Mouse (Mus musculus): ENCODE results near the gene Xrcc6. TPM values are rescaled to one million over a fixed set of nuclear protein-coding genes. Genes with fewer than 3 reads are reported as not detected.
"Not testable (repeated sequence)": the region's sequence is repeated elsewhere in the genome, so short reads cannot be mapped to it uniquely, and the experiment has no call there.

Gene Xrcc6
- polyA plus RNA-seq, 1 experiment from 2014 or later = 77.5 TPM

- no peaks in the 10 kb centered on the region for H3K9me3 ChIP-seq (replicated peaks)
- peaks cover 7% of the 10 kb centered on the region; the same call in 1 of the 2 replicates for H3K27me3 ChIP-seq
- 83% methylated on average over 5 of the region's 5 CpGs for WGBS (ENCODE audit: insufficient replicate concordance)
- DNase-seq (no peak), ATAC-seq (ENCODE audit: low read depth) (no peak)
- no peaks in the 10 kb centered on the region for H3K36me3 ChIP-seq
- H3K4me1 ChIP-seq (replicated peaks) = peaks cover 19% of the 10 kb centered on the region
- no peak overlapping the region for H3K9ac ChIP-seq
- no peak overlapping the region for H3K27ac ChIP-seq
- no peak overlapping the region for H3K4me2 ChIP-seq
- no peak overlapping the region for H3K4me3 ChIP-seq (replicated peaks)
Measured at GRCm38 (mm10) chr15:81967821-81968220, 19.8 kb upstream of the Xrcc6 start.

- H3K4me2 ChIP-seq = no peak overlapping the region
- ATAC-seq (ENCODE audit: low read depth) (no peak), DNase-seq (no peak)
- H3K27ac ChIP-seq = no peak overlapping the region; the same call in 1 of the 2 replicates
- peaks cover 19% of the 10 kb centered on the region for H3K4me1 ChIP-seq (replicated peaks)
- no peak overlapping the region for H3K4me3 ChIP-seq (replicated peaks)
- no peaks in the 10 kb centered on the region for H3K36me3 ChIP-seq
- H3K9ac ChIP-seq = no peak overlapping the region; the same call in 1 of the 2 replicates
- no peaks in the 10 kb centered on the region for H3K9me3 ChIP-seq (replicated peaks)
- H3K27me3 ChIP-seq = peaks cover 7% of the 10 kb centered on the region; the same call in 1 of the 2 replicates
- WGBS (ENCODE audit: insufficient replicate concordance) = 42% methylated on average over 2 of the region's 2 CpGs
Measured at GRCm38 (mm10) chr15:81968447-81968846, 19.2 kb upstream of the Xrcc6 start.

DNA sequence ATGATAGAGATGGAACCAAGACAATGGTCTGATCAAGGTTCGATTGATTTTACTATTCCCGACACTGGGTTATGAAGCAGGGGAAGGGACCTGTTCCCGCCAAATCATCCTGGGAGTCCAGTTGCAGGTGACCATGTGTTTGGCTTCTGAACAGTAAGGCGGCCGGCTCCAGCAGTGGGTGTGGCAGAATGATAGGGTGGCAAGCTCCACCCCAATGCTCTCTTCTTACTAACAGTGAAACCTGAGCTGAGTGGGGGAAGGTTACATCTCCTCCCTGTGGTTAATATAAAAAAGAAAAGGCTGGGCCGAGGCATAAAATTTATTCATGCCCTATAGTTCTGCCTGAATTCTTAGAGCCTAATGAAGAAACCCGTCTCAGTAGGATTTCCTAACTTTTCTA, 18.5 kb upstream of the Xrcc6 start:
- DNase-seq = peak; percentile 41
- ATAC-seq (ENCODE audit: low read depth) = peak; percentile 87
- Histone ChIP-seq H3K9me3 (replicated peaks) (no peaks in the 10 kb centered on the region), H3K27me3 (peaks cover 7% of the 10 kb centered on the region; the same call in 1 of the 2 replicates), H3K36me3 (no peaks in the 10 kb centered on the region), H3K27ac (peak overlapping the region; percentile 41), H3K9ac (no peak overlapping the region), H3K4me1 (replicated peaks) (peaks cover 19% of the 10 kb centered on the region), H3K4me2 (no peak overlapping the region), H3K4me3 (replicated peaks) (no peak overlapping the region)
- WGBS (ENCODE audit: insufficient replicate concordance) = 38% methylated on average over 7 of the region's 7 CpGs

DNA sequence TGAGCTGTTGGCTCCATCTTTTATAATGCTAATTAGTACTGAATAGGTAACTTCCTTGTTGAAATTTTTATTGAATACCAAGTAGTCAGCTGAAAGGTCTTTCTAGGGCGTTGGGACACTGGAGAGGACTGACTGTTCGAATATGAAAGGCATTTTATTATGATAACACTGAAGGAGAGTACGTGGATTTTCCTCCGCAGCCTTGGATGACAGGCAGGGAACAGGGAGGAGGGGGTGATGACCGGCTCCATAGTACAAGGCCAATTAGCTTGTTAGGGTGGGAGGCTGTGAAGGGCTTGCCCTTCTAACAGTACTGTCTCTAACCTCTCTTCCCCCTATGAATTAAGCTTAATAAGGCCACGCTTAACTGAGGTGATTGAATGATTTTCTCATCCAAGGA, 18.0 kb upstream of the Xrcc6 start:
- H3K27ac ChIP-seq; ATAC-seq (ENCODE audit: low read depth); H3K27me3 ChIP-seq; DNase-seq; H3K9me3 ChIP-seq (replicated peaks); H3K9ac ChIP-seq; H3K4me2 ChIP-seq; H3K4me3 ChIP-seq (replicated peaks); H3K36me3 ChIP-seq: not testable (repeated sequence)
- 80% methylated on average over 6 of the region's 6 CpGs for WGBS (ENCODE audit: insufficient replicate concordance)
- peaks cover 19% of the 10 kb centered on the region for H3K4me1 ChIP-seq (replicated peaks)

- not testable (repeated sequence) for DNase-seq; H3K4me3 ChIP-seq (replicated peaks); ATAC-seq (ENCODE audit: low read depth); H3K9me3 ChIP-seq (replicated peaks); H3K27me3 ChIP-seq; H3K27ac ChIP-seq; H3K9ac ChIP-seq; H3K4me2 ChIP-seq; H3K36me3 ChIP-seq
- 82% methylated on average over 4 of the region's 4 CpGs for WGBS (ENCODE audit: insufficient replicate concordance)
- H3K4me1 ChIP-seq (replicated peaks) = peaks cover 19% of the 10 kb centered on the region
Measured at GRCm38 (mm10) chr15:81970498-81970897, 17.1 kb upstream of the Xrcc6 start.

- not testable (repeated sequence) for H3K4me1 ChIP-seq (replicated peaks); ATAC-seq (ENCODE audit: low read depth); H3K4me2 ChIP-seq; H3K27me3 ChIP-seq; DNase-seq; H3K9me3 ChIP-seq (replicated peaks); H3K9ac ChIP-seq; H3K36me3 ChIP-seq; H3K27ac ChIP-seq; H3K4me3 ChIP-seq (replicated peaks)
- WGBS (ENCODE audit: insufficient replicate concordance) = 84% methylated on average over 8 of the region's 8 CpGs
Measured at GRCm38 (mm10) chr15:81975156-81975555, 12.5 kb upstream of the Xrcc6 start.

- no peaks in the 10 kb centered on the region for H3K36me3 ChIP-seq
- H3K4me2 ChIP-seq = no peak within 1 kb of the TSS
- 78% methylated on average over 23 of the region's 23 CpGs for WGBS (ENCODE audit: insufficient replicate concordance)
- DNase-seq = no peak
- H3K9ac ChIP-seq = no peak within 1 kb of the TSS
- H3K27me3 ChIP-seq = no peaks in the 10 kb centered on the region
- peaks cover 5% of the 10 kb centered on the region; the same call in 1 of the 2 replicates for H3K4me1 ChIP-seq (replicated peaks)
- H3K4me3 ChIP-seq (replicated peaks) = no peak within 1 kb of the TSS
- no peak within 1 kb of the TSS for H3K27ac ChIP-seq
- ATAC-seq (ENCODE audit: low read depth) = no peak
- H3K9me3 ChIP-seq (replicated peaks) = peaks cover 3% of the 10 kb centered on the region; the same call in 1 of the 2 replicates
Measured at GRCm38 (mm10) chr15:81980321-81980720, 7.3 kb upstream of the Xrcc6 start, which contains the start of gene 1700029P11Rik. TSS of gene 1700029P11Rik (plus strand) at chr15:81980540.

DNA sequence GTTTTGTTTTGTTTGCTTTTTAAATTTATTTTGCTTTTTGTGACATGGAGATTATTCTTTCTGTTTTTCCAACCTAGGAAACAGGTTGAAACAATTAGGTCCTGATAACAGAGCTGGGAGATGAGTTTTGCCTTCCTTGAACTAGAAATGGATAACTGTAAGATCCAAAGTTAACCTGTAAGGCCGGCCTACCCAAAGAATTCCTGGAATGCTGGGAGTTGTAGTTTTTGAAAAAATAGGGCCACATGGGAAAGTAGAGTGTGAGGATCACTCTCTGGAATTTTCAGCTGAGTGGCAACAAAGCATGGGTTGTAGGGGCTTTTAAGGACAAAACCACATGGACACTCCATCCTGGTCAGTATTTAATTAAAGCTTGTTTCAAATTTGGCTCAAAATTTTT, 5.5 kb upstream of the Xrcc6 start:
- ATAC-seq (ENCODE audit: low read depth) = no peak

GRCm38 (mm10) chr15:81985267-81986161, 2.1 kb upstream of the Xrcc6 start:
- Histone ChIP-seq H3K4me2 (no peak overlapping the region), H3K9me3 (replicated peaks) (no peaks in the 10 kb centered on the region), H3K36me3 (no peaks in the 10 kb centered on the region), H3K27me3 (0 out of 2 replicates have a peak, but pooled peaks cover 3% of the 10 kb centered on the region), H3K9ac (no peak overlapping the region), H3K4me3 (replicated peaks) (no peak overlapping the region), H3K27ac (0 out of 2 replicates have a peak overlapping the region, but pooled peaks have one; percentile 7), H3K4me1 (replicated peaks) (peaks cover 24% of the 10 kb centered on the region)
- no peak for ATAC-seq (ENCODE audit: low read depth)
- DNase-seq = no peak
- WGBS (ENCODE audit: insufficient replicate concordance) = 62% methylated on average over 2 of the region's 2 CpGs

More for the DNA sequence above, 5.5 kb upstream of the Xrcc6 start:
- WGBS (ENCODE audit: insufficient replicate concordance) = 47% methylated on average over 1 of the region's 1 CpGs
- Histone ChIP-seq H3K9ac (no peak overlapping the region), H3K4me3 (replicated peaks) (no peak overlapping the region), H3K27ac (no peak overlapping the region), H3K36me3 (no peaks in the 10 kb centered on the region), H3K27me3 (no peaks in the 10 kb centered on the region), H3K4me1 (replicated peaks) (peaks cover 5% of the 10 kb centered on the region; the same call in 1 of the 2 replicates), H3K9me3 (replicated peaks) (no peaks in the 10 kb centered on the region), H3K4me2 (no peak overlapping the region)
- no peak for DNase-seq

DNA sequence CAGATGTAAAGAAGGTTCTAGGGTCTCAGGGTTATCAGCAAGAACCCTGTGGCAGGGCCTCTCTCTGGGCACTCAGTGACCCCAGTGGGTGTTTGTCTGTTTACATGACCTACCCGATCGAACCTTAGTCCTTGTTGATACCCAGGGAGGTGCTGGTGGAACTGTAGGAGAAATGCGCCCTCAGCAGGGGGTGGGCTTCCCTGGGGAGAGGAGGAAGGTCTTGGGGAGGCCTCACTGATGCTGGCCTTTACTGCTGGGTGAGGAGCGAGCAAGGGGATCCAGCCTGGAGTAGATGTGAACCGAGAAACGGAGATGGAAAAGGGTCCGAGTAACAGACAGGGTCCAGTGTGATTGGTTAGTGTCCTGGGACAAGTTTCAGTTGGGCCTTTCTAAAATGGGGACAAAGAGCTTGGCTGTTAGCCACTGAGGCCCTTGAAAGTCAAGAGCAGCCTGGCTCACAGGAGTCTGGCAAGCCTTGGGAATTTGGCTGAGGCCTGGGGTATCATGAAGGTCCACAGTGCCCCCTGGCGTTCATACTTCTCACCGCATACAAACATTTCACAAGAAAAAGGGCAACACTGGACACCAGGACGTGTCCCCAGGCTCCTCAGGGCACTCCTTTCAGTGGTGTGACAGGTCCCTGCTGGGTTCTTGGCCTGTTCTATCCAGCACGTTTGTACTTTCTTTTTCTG, 1.9 kb downstream of the Xrcc6 start:
- Histone ChIP-seq H3K4me2 (peak overlapping the region; percentile 60), H3K9ac (peak overlapping the region; percentile 47), H3K27ac (peak overlapping the region; percentile 81), H3K36me3 (peaks cover 12% of the 10 kb centered on the region), H3K4me3 (replicated peaks) (peak overlapping the region; percentile 39), H3K9me3 (replicated peaks) (no peaks in the 10 kb centered on the region), H3K27me3 (0 out of 2 replicates have a peak, but pooled peaks cover 3% of the 10 kb centered on the region), H3K4me1 (replicated peaks) (peaks cover 56% of the 10 kb centered on the region)
- DNase-seq (peak; percentile 70), ATAC-seq (ENCODE audit: low read depth) (peak; percentile 34; the same call in 1 of the 2 replicates)
- 56% methylated on average over 11 of the region's 11 CpGs for WGBS (ENCODE audit: insufficient replicate concordance)

DNA sequence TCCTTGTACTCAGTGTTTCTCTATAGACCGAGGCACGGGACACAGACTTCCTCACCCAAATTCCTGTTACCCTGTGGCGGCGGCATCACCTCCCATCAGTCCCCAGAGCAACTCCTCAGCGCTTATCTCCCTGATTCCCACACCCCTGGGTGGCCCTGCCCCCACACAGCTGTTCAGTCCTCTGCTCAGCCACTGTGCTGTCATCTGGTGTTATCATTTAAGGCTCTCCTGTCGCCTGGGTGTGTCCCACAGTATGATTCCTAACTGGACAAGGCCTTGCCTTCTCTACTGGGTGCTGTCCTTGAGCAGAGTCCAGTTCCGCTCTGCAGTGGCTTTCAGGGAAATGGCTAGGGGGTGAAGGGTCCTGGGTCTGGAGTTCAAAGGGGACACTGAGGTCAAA, 2.9 kb downstream of the Xrcc6 start:
- peak overlapping the region; percentile 47 for H3K9ac ChIP-seq
- H3K4me2 ChIP-seq = peak overlapping the region; percentile 60
- H3K4me3 ChIP-seq (replicated peaks) = peak overlapping the region; percentile 39
- H3K27me3 ChIP-seq = 0 out of 2 replicates have a peak, but pooled peaks cover 3% of the 10 kb centered on the region
- ATAC-seq (ENCODE audit: low read depth) (peak; percentile 98), DNase-seq (peak; percentile 81)
- H3K9me3 ChIP-seq (replicated peaks) = no peaks in the 10 kb centered on the region
- WGBS (ENCODE audit: insufficient replicate concordance) = 16% methylated on average over 7 of the region's 7 CpGs
- peaks cover 51% of the 10 kb centered on the region for H3K4me1 ChIP-seq (replicated peaks)
- peak overlapping the region; percentile 81 for H3K27ac ChIP-seq
- H3K36me3 ChIP-seq = peaks cover 22% of the 10 kb centered on the region
